28 mouse cellular contexts compared by ENCODE assay signal in genomic region chr2:158677946-158678345, GRCm38 (mm10). TPM values are rescaled to one million over a fixed set of nuclear protein-coding genes. Genes with fewer than 3 reads are reported as not detected.
DNase-seq lines count a peak whose midpoint lies in the region; ATAC-seq lines count a peak whose summit lies in the region.
"Had no signal": no experiment of that assay in that cellular context is flagged by ENCODE, and none has a peak within 500 bp of the region (broad histone marks: within the 10 kb centered on the region; RNA-seq: fewer than 3 reads in every experiment).

No protein-coding gene starts in this region.

- no peak overlapping the region for H3K27ac ChIP-seq in midbrain, embryonic 13.5 days
- H3K27ac ChIP-seq: embryonic facial prominence, embryonic 12.5 days; heart, embryonic 15.5 days; hindbrain, embryonic 15.5 days; left cerebral cortex, adult 2 months; limb, embryonic 15.5 days; liver, embryonic 15.5 days; midbrain, embryonic 10.5 days had no signal

- WGBS in midbrain, embryonic 13.5 days, result 55% methylated on average over 8 of the region's 8 CpGs

- intact Hi-C loops in gastrocnemius, postnatal 36 days (cut with DNase I), result no loop called here

- H3K27me3 ChIP-seq in midbrain, embryonic 13.5 days, result no peaks in the 10 kb centered on the region
- H3K27me3 ChIP-seq: embryonic facial prominence, embryonic 12.5 days; heart, embryonic 15.5 days; hindbrain, embryonic 15.5 days; limb, embryonic 15.5 days had no signal

- H3K4me3 ChIP-seq in midbrain, embryonic 13.5 days (replicated peaks), result no peak overlapping the region
- H3K4me3 ChIP-seq: embryonic facial prominence, embryonic 12.5 days; heart, embryonic 15.5 days; hindbrain, embryonic 15.5 days; left cerebral cortex, adult 2 months; limb, embryonic 15.5 days; liver, embryonic 15.5 days; midbrain, embryonic 10.5 days had no signal

- ATAC-seq in granulocyte monocyte progenitor cell, adult 5-6 weeks (replicated peaks; ENCODE audit: poor library complexity, severe bottlenecking), result peak; percentile 89
- 0 out of 2 replicates have a peak, but pooled peaks have one; percentile 20 for ATAC-seq in monocyte, adult 5-6 weeks (replicated peaks; ENCODE audit: insufficient number of reproducible peaks, low FRiP score, low TSS enrichment, poor library complexity, severe bottlenecking)
- no peak for ATAC-seq in midbrain, embryonic 13.5 days
- ATAC-seq: forebrain, postnatal 0 days; intestine, postnatal 0 days; Patski had no signal

- H3K9ac ChIP-seq in midbrain, embryonic 13.5 days (replicated peaks), result no peak overlapping the region
- H3K9ac ChIP-seq: embryonic facial prominence, embryonic 12.5 days; forebrain, postnatal 0 days; heart, embryonic 15.5 days; hindbrain, embryonic 15.5 days; limb, embryonic 15.5 days; liver, embryonic 15.5 days had no signal

- H3K9me3 ChIP-seq in midbrain, embryonic 13.5 days, result no peaks in the 10 kb centered on the region
- H3K9me3 ChIP-seq: embryonic facial prominence, embryonic 12.5 days; G1E; heart, embryonic 15.5 days; hindbrain, embryonic 15.5 days; limb, embryonic 15.5 days; liver, embryonic 15.5 days; midbrain, embryonic 10.5 days had no signal

- H3K4me2 ChIP-seq in midbrain, embryonic 13.5 days (replicated peaks), result no peak overlapping the region
- H3K4me2 ChIP-seq: embryonic facial prominence, embryonic 12.5 days; heart, embryonic 15.5 days; hindbrain, embryonic 15.5 days; limb, embryonic 15.5 days; liver, embryonic 15.5 days had no signal

- no peaks in the 10 kb centered on the region for H3K36me3 ChIP-seq in midbrain, embryonic 13.5 days
- H3K36me3 ChIP-seq: embryonic facial prominence, embryonic 12.5 days; G1E; heart, embryonic 15.5 days; hindbrain, embryonic 15.5 days; limb, embryonic 15.5 days; liver, embryonic 15.5 days; midbrain, embryonic 10.5 days had no signal

- DNase-seq in 416B (ENCODE audit: low read depth), result peak; percentile 76
- peak; percentile 86 for DNase-seq in A20 (ENCODE audit: low read depth, low spot score)
- no peak for DNase-seq in ovary, postnatal 10 days (ENCODE audit: low spot score)
- no peak for DNase-seq in gastrocnemius, postnatal 36 days
- DNase-seq: adrenal gland, adult 2 months; cerebellum, adult 11-12 months; cerebellum, postnatal 14 days; forebrain, postnatal 0 days; gastrocnemius, postnatal 25 days; heart, postnatal 36 days; kidney, postnatal 4 days; layer of hippocampus, adult 9-11 months; left cerebral cortex, postnatal 4 days; lung, postnatal 4 days; thymus, postnatal 25 days had no signal

- H3K4me1 ChIP-seq in midbrain, embryonic 13.5 days (replicated peaks), result peaks cover 46% of the 10 kb centered on the region
- H3K4me1 ChIP-seq: liver, embryonic 15.5 days had no signal

RNA-seq across cellular contexts. Expression of gene Ppp1r16b, which starts 12.7 kb away (rescaled TPM):
- 0.21 TPM in 1 of 2 replicates, not detected in the other for total RNA-seq in granulocyte monocyte progenitor cell, adult 5-6 weeks (2014; fragmentation: Nextera tagmentation)
- total RNA-seq in granulocyte monocyte progenitor cell, adult 5-6 weeks (2017), result 0.31 TPM in 1 of 2 replicates, not detected in the other
- total RNA-seq in monocyte, adult 5-6 weeks (2017), result 16.0 to 28.4 TPM (median 16.3 TPM) in 3 replicates
- 1 to 10 TPM; 3.5 to 3.6 TPM for total RNA-seq in gastrocnemius, postnatal 36 days (2021)
- 8.4 and 8.7 TPM in 2 replicates for polyA plus RNA-seq in midbrain, embryonic 13.5 days (2015; fragmentation: Nextera tagmentation; extraction: Ambion mirVana)
- polyA plus RNA-seq: G1E had no signal

RNA-seq across cellular contexts. Expression of gene Actr5, which starts 53.3 kb away (rescaled TPM):
- 15.6 and 18.5 TPM in 2 replicates for total RNA-seq in granulocyte monocyte progenitor cell, adult 5-6 weeks (2014; fragmentation: Nextera tagmentation)
- 15.8 and 21.6 TPM in 2 replicates for total RNA-seq in granulocyte monocyte progenitor cell, adult 5-6 weeks (2017)
- 22.5 to 30.7 TPM (median 30.6 TPM) in 3 replicates for total RNA-seq in monocyte, adult 5-6 weeks (2017)
- total RNA-seq in gastrocnemius, postnatal 36 days (2021), result 1 to 10 TPM; 2.4 to 3.6 TPM
- 10.9 and 14.6 TPM in 2 replicates for polyA plus RNA-seq in midbrain, embryonic 13.5 days (2015; fragmentation: Nextera tagmentation; extraction: Ambion mirVana)

Comparison
In these comparisons a context has a peak if more than half of its experiments do, and no peak if none do; other contexts are left out.
1. DNase-seq: peak in 416B (single experiment) and A20 (single experiment); none in ovary, postnatal 10 days (single experiment) and gastrocnemius, postnatal 36 days (0 of 2).